Mouse (Mus musculus): ENCODE measurements around the gene Gpr153. TPM values are rescaled to one million over a fixed set of nuclear protein-coding genes. Genes with fewer than 3 reads are reported as not detected.

The Gpr153 gene
- polyA plus RNA-seq, 1 experiment, result 29.9 TPM

- DNase-seq, result peak; percentile 95 to 97
- peak within 1 kb of the TSS; percentile 68 for H3K4me3 ChIP-seq (replicated peaks; ENCODE audit: insufficient read depth, low read depth, low read length)
- no peak within 1 kb of the TSS for H3K27ac ChIP-seq (ENCODE audit: insufficient read depth, low read length)
- under 1% methylated on average over 70 of the region's 70 CpGs for WGBS
- H3K4me1 ChIP-seq (ENCODE audit: control insufficient read depth, insufficient read depth, low read length), result peaks cover 5% of the 10 kb centered on the region; the same call in 1 of the 2 replicates
- TF ChIP-seq CTCF (IDR thresholded peaks at IDR 0.05; ENCODE audit: borderline replicate concordance, insufficient read depth, low read depth, low read length) (0 out of 2 replicates have a peak, but pooled peaks have one; percentile 8), POLR2A (IDR thresholded peaks at IDR 0.05; ENCODE audit: borderline replicate concordance, insufficient read depth, low read length) (peak; percentile 89)
- H3K27me3 ChIP-seq (ENCODE audit: control insufficient read depth, insufficient read depth, low read length), result no peaks in the 10 kb centered on the region
Observed at GRCm38 (mm10) chr4:152325574-152326411, 51.8 kb downstream of the Gpr153 start, which contains the start of gene Rpl22. Gene Rpl22, plus strand, starts transcription at chr4:152325742.

GRCm38 (mm10) chr4:152326543-152326942 lies 52.5 kb downstream of the Gpr153 start:
- H3K27me3 ChIP-seq (ENCODE audit: control insufficient read depth, insufficient read depth, low read length), result no peaks in the 10 kb centered on the region
- 3% methylated on average over 11 of the region's 11 CpGs for WGBS
- H3K27ac ChIP-seq (ENCODE audit: insufficient read depth, low read length), result no peak overlapping the region
- DNase-seq, result no peak
- peaks cover 5% of the 10 kb centered on the region; the same call in 1 of the 2 replicates for H3K4me1 ChIP-seq (ENCODE audit: control insufficient read depth, insufficient read depth, low read length)
- peak overlapping the region; percentile 68 for H3K4me3 ChIP-seq (replicated peaks; ENCODE audit: insufficient read depth, low read depth, low read length)
- TF ChIP-seq CTCF (IDR thresholded peaks at IDR 0.05; ENCODE audit: borderline replicate concordance, insufficient read depth, low read depth, low read length) (no peak), POLR2A (IDR thresholded peaks at IDR 0.05; ENCODE audit: borderline replicate concordance, insufficient read depth, low read length) (no peak)

- peak in 1 of 2 experiments; percentile 46 for DNase-seq
- Histone ChIP-seq H3K4me3 (replicated peaks; ENCODE audit: insufficient read depth, low read depth, low read length) (no peak overlapping the region), H3K27ac (ENCODE audit: insufficient read depth, low read length) (no peak overlapping the region), H3K4me1 (ENCODE audit: control insufficient read depth, insufficient read depth, low read length) (peaks cover 5% of the 10 kb centered on the region; the same call in 1 of the 2 replicates), H3K27me3 (ENCODE audit: control insufficient read depth, insufficient read depth, low read length) (no peaks in the 10 kb centered on the region)
- TF ChIP-seq POLR2A (IDR thresholded peaks at IDR 0.05; ENCODE audit: borderline replicate concordance, insufficient read depth, low read length), result no peak
- peak; percentile 58; the same call in 1 of the 2 replicates for TF ChIP-seq CTCF (IDR thresholded peaks at IDR 0.05; ENCODE audit: borderline replicate concordance, insufficient read depth, low read depth, low read length)
- WGBS, result 74% methylated on average over 6 of the region's 6 CpGs
Observed at GRCm38 (mm10) chr4:152328691-152329090, 54.7 kb downstream of the Gpr153 start.

- no peaks in the 10 kb centered on the region; the same call in 1 of the 2 replicates for H3K4me1 ChIP-seq (ENCODE audit: control insufficient read depth, insufficient read depth, low read length)
- DNase-seq, result no peak
- peak; percentile 66 for TF ChIP-seq CTCF (IDR thresholded peaks at IDR 0.05; ENCODE audit: borderline replicate concordance, insufficient read depth, low read depth, low read length)
- no peak for TF ChIP-seq POLR2A (IDR thresholded peaks at IDR 0.05; ENCODE audit: borderline replicate concordance, insufficient read depth, low read length)
- H3K4me3 ChIP-seq (replicated peaks; ENCODE audit: insufficient read depth, low read depth, low read length), result no peak overlapping the region
- no peak overlapping the region for H3K27ac ChIP-seq (ENCODE audit: insufficient read depth, low read length)
- no peaks in the 10 kb centered on the region for H3K27me3 ChIP-seq (ENCODE audit: control insufficient read depth, insufficient read depth, low read length)
- 33% methylated on average over 2 of the region's 2 CpGs for WGBS
Observed at GRCm38 (mm10) chr4:152332952-152333351, 58.9 kb downstream of the Gpr153 start.

- DNase-seq, result no peak
- TF ChIP-seq POLR2A (IDR thresholded peaks at IDR 0.05; ENCODE audit: borderline replicate concordance, insufficient read depth, low read length), result no peak
- TF ChIP-seq CTCF (IDR thresholded peaks at IDR 0.05; ENCODE audit: borderline replicate concordance, insufficient read depth, low read depth, low read length), result no peak
- Histone ChIP-seq H3K4me3 (replicated peaks; ENCODE audit: insufficient read depth, low read depth, low read length) (no peak overlapping the region), H3K27ac (ENCODE audit: insufficient read depth, low read length) (no peak overlapping the region), H3K27me3 (ENCODE audit: control insufficient read depth, insufficient read depth, low read length) (no peaks in the 10 kb centered on the region), H3K4me1 (ENCODE audit: control insufficient read depth, insufficient read depth, low read length) (no peaks in the 10 kb centered on the region; the same call in 1 of the 2 replicates)
- 85% methylated on average over 12 of the region's 12 CpGs for WGBS
Observed at GRCm38 (mm10) chr4:152333587-152333986, 59.6 kb downstream of the Gpr153 start.

Other genes starting within 250 kb of the Gpr153 start
- 20.1 and 24.3 TPM in 2 replicates for gene Zbtb48, start 246.6 kb upstream of the Gpr153 start, polyA plus RNA-seq (2012; rRNA removed)
- 0.10 and 0.27 TPM in 2 replicates for gene Tas1r1, start 235.7 kb upstream of the Gpr153 start, polyA plus RNA-seq (2012; rRNA removed)
- gene Nol9, start 234.9 kb upstream of the Gpr153 start, polyA plus RNA-seq (2012; rRNA removed), result 15.1 and 16.5 TPM in 2 replicates
- gene Plekhg5, start 201.7 kb upstream of the Gpr153 start, polyA plus RNA-seq (2012; rRNA removed), result 11.1 and 11.8 TPM in 2 replicates
- gene Tnfrsf25, start 158.3 kb upstream of the Gpr153 start, polyA plus RNA-seq (2012; rRNA removed), result 1.2 and 1.4 TPM in 2 replicates
- 7.1 and 8.3 TPM in 2 replicates for gene Espn, start 121.9 kb upstream of the Gpr153 start, polyA plus RNA-seq (2012; rRNA removed)
- not detected in 2 replicates for gene Hes2, start 115.4 kb upstream of the Gpr153 start, polyA plus RNA-seq (2012; rRNA removed)
- 508 and 523 TPM in 2 replicates for gene Acot7, start 96.1 kb upstream of the Gpr153 start, polyA plus RNA-seq (2012; rRNA removed)
- gene Hes3, start 17.4 kb downstream of the Gpr153 start, polyA plus RNA-seq (2012; rRNA removed), result 55.1 and 62.7 TPM in 2 replicates
- 160 and 188 TPM in 2 replicates for gene Icmt, start 23.0 kb downstream of the Gpr153 start, polyA plus RNA-seq (2012; rRNA removed)
- gene Rnf207, start 44.8 kb downstream of the Gpr153 start, polyA plus RNA-seq (2012; rRNA removed), result 7.2 and 11.8 TPM in 2 replicates
- 162 and 187 TPM in 2 replicates for gene Rpl22, start 51.5 kb downstream of the Gpr153 start, polyA plus RNA-seq (2012; rRNA removed)
- 20.9 and 25.9 TPM in 2 replicates for gene Chd5, start 64.4 kb downstream of the Gpr153 start, polyA plus RNA-seq (2012; rRNA removed)
- 8.7 and 8.8 TPM in 2 replicates for gene Nphp4, start 202.5 kb downstream of the Gpr153 start, polyA plus RNA-seq (2012; rRNA removed)
- 161 and 191 TPM in 2 replicates for gene Kcnab2, start 203.6 kb downstream of the Gpr153 start, polyA plus RNA-seq (2012; rRNA removed)

Measured in cerebellum, adult 2 months (tissue).